Mouse (Mus musculus) ES-E14 (cell line): Measurements from ENCODE around the gene Tmsb4x. TPM values are rescaled to one million over a fixed set of nuclear protein-coding genes. Genes with fewer than 3 reads are reported as not detected.

Source experiments
- DNase-seq: peaks from one replicate; pipeline ENCODE4 v3.0.0-alpha.2; 2013; ENCODE audit warnings: low read depth, low spot score
- H3K27ac ChIP-seq: 2 replicates; pipeline ENCODE4 v1.5.1; 2012; ENCODE audit warnings: low read depth, mild to moderate bottlenecking, low read length, moderate library complexity, mixed read lengths; ENCODE audit not compliant: poor library complexity, insufficient read depth, severe bottlenecking
- H3K36me3 ChIP-seq: 2 replicates; pipeline ENCODE4 v1.6.1; 2012; ENCODE audit warnings: mild to moderate bottlenecking, low read length, moderate library complexity, mixed read lengths; ENCODE audit not compliant: control insufficient read depth, poor library complexity, insufficient read depth, severe bottlenecking
- H3K4me1 ChIP-seq, 2 experiments: fragments of 150-350 bp in 1 of 2; sonication (generic) in 1 of 2; 2 replicates each; pipeline ENCODE4 v1.6.1; 2012; ENCODE audit warnings: low read length in 2 of 2, mild to moderate bottlenecking in 1 of 2, mixed read lengths in 1 of 2; ENCODE audit not compliant: control insufficient read depth in 2 of 2, insufficient read depth in 2 of 2, poor library complexity in 1 of 2
- H3K4me3 ChIP-seq, 2 experiments: fragments of 150-350 bp in 1 of 2; sonication (generic) in 1 of 2; 2 replicates each; pipeline ENCODE4 v1.5.1; 2012; ENCODE audit warnings: low read length in 2 of 2, low read depth in 1 of 2, mild to moderate bottlenecking in 1 of 2, mixed read lengths in 1 of 2; ENCODE audit not compliant: insufficient read depth in 1 of 2, poor library complexity in 1 of 2, severe bottlenecking in 1 of 2
- H3K9ac ChIP-seq: 2 replicates; pipeline ENCODE4 v1.6.1; 2012; ENCODE audit warnings: low read depth, mild to moderate bottlenecking, low read length, mixed read lengths; ENCODE audit not compliant: poor library complexity, insufficient read depth, severe bottlenecking
- H3K9me3 ChIP-seq: fragments of 150-350 bp; sonication (generic); 2 replicates; pipeline ENCODE4 v1.6.1; 2012; ENCODE audit warnings: low read depth, mild to moderate bottlenecking, low read length; ENCODE audit not compliant: control insufficient read depth, insufficient read depth
- CHD2 ChIP-seq: IDR thresholded peaks from 2 replicates; pipeline ENCODE4 v1.6.1; 2014; ENCODE audit warnings: mild to moderate bottlenecking, low read depth, low read length, inconsistent platforms
- HCFC1 ChIP-seq: IDR thresholded peaks from 2 replicates; pipeline ENCODE4 v1.6.1; 2012; ENCODE audit warnings: low read length, inconsistent platforms, borderline replicate concordance; ENCODE audit not compliant: insufficient read depth
- MAFK ChIP-seq: IDR thresholded peaks from 2 replicates; pipeline ENCODE4 v1.6.1; 2014; ENCODE audit warnings: mild to moderate bottlenecking, low read depth, low read length, inconsistent platforms; ENCODE audit not compliant: insufficient read depth
- ZC3H11A ChIP-seq: IDR thresholded peaks from 2 replicates; pipeline ENCODE4 v1.6.1; 2012; ENCODE audit warnings: low read depth, mild to moderate bottlenecking, inconsistent platforms, low read length, borderline replicate concordance
- ZNF384 ChIP-seq: IDR thresholded peaks from 2 replicates; pipeline ENCODE4 v1.6.1; 2012; ENCODE audit warnings: low read depth, low read length, inconsistent platforms
- in situ Hi-C, 2 experiments: fragments of 600-800 bp; cut with MboI; formaldehyde crosslinking; loops; one replicate each; pipeline ENCODE4 v1.15.1; 2025; ENCODE audit warnings: low sequenced_read_pairs in 2 of 2, inconsistent platforms in 1 of 2; ENCODE audit not compliant: unreplicated experiment in 2 of 2
- total RNA-seq: library from RNA; depleted of rRNA; stranded (reverse); fragments of 300-350 nt; gene quantifications from 2 replicates; pipeline ENCODE4 v1.2.3, GENCODE M21; 2012

Gene Tmsb4x
- total RNA-seq, 1 experiment = 1,131 TPM

DNA sequence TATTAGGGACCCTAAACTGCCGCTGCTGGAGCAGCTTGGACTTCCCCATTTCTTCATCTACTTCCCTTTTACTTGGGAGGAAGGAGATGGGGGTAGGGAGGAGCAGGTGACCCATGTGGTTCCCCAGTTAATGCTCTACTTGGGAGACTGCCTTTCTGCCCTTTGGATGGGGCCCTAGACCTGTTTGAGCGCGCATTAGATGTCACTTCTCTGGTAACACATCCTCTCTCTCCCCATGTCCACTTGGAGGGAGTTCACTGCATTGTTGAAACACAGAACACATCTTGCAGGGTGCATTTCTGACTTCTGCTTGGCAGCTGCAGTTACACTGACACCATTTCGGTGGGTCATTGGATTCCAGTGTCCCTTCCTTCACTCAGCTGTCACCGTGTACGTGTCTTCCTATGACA, 1.2 kb upstream of the Tmsb4x start:
- no peak overlapping the region for H3K4me3 ChIP-seq
- in situ Hi-C loops = no loop called here
- H3K4me1 ChIP-seq = peaks cover 0 to 2% of the 10 kb centered on the region in 2 experiments; a peak in 1 of 4 replicates
- peaks cover 4% of the 10 kb centered on the region; the same call in 1 of the 2 replicates for H3K36me3 ChIP-seq
- DNase-seq = no peak
- H3K9me3 ChIP-seq = no peaks in the 10 kb centered on the region
- no peak overlapping the region; the same call in 1 of the 2 replicates for H3K27ac ChIP-seq
- no peak for TF ChIP-seq CHD2
- no peak for TF ChIP-seq ZNF384
- no peak for TF ChIP-seq HCFC1
- TF ChIP-seq MAFK = no peak
- TF ChIP-seq ZC3H11A = no peak
- H3K9ac ChIP-seq = peak overlapping the region; percentile 17; the same call in 1 of the 2 replicates

DNA sequence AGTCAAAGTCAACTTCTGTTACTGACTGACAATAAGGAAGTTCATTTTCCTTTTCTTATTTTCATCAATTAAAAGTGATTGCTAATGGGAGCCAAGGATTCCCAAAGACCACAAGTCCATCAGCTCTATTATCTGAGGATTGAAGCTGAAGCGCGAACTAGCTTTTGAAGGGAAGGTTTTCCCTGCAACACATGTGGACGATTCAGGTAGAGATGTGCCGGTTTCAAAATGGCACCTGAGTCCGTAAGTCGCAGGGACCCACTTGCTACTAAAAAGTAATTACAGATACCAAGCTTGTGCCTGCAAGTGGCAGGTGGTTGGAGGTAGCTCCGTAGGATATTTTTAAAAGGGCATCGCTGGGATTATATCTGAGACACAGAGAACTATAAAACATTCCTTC, 713 bp upstream of the Tmsb4x start:
- H3K36me3 ChIP-seq = peaks cover 4% of the 10 kb centered on the region; the same call in 1 of the 2 replicates
- peak overlapping the region in 1 of 2 experiments; percentile 90; a peak in 1 of 4 replicates for H3K4me3 ChIP-seq
- no peak for TF ChIP-seq HCFC1
- TF ChIP-seq ZNF384 = no peak
- no peak for TF ChIP-seq MAFK
- no peak for TF ChIP-seq CHD2
- no peak for TF ChIP-seq ZC3H11A
- H3K27ac ChIP-seq = peak overlapping the region; percentile 22; the same call in 1 of the 2 replicates
- no peak overlapping the region for H3K9ac ChIP-seq
- no peak for DNase-seq
- peaks cover 0 to 2% of the 10 kb centered on the region in 2 experiments; a peak in 1 of 4 replicates for H3K4me1 ChIP-seq
- in situ Hi-C loops = no loop called here
- H3K9me3 ChIP-seq = no peaks in the 10 kb centered on the region

DNA sequence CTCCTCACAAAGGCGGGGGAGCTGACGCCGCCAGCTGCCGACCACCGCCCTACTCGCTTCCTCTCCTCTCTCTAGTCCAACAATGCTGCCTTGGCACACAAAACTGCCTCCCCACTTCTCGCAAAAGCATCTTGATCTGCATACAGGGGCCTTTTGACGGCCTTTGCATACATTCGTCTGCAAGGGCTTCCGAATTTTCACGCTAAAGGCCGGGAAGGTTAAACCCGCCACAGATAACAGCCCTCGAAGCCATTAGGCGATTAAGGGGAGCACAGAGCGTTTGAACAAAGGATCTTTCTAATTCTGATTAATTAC, 652 bp downstream of the Tmsb4x start:
- peak overlapping the region; percentile 75 for H3K9ac ChIP-seq
- TF ChIP-seq CHD2 (no peak), ZNF384 (no peak), ZC3H11A (no peak), HCFC1 (no peak), MAFK (no peak)
- peak overlapping the region; percentile 73; the same call in 1 of the 2 replicates for H3K27ac ChIP-seq
- in situ Hi-C loops = no loop called here
- H3K36me3 ChIP-seq = peaks cover 4% of the 10 kb centered on the region; the same call in 1 of the 2 replicates
- DNase-seq = no peak
- peaks cover 0 to 2% of the 10 kb centered on the region in 2 experiments; a peak in 1 of 4 replicates for H3K4me1 ChIP-seq
- peak overlapping the region; percentile 77 to 90 for H3K4me3 ChIP-seq
- no peaks in the 10 kb centered on the region for H3K9me3 ChIP-seq

DNA sequence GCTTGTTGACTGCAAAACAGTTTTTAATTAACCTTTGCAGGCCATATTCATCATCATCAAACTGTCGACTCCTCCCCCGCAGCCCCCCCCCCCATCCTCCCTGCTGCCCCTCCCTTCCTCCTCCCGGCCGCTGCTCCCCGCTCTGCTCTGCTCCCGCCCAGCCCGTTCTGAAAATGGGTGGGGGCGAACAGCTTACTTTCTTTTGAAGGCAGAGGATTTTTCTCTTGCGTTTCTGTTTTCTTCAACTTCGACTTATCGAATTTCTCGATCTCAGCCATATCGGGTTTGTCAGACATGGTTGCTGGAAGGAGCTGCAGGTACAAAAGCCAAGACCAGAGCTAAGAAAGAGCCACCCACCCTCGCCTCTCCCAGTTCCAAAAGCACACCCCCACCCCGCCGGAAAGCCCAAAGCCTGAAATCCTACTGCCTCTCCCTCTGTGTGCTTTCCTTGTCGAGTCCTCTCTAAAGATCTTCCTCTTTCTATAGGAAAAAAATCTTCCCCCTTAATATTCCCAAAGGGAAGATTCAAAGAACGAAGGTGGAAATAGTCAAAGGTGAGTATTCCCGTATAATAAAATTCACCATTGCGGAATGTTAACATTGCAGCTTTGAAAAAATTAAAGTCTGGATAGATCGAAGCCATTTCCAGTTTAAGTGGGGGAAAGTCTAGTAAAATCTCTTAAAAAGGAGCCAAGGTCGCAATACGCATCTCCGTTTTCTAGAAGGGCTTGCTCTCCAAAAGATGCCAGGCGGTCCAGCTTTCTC, 1.2 kb downstream of the Tmsb4x start:
- in situ Hi-C loops = no loop called here
- H3K36me3 ChIP-seq = peaks cover 4% of the 10 kb centered on the region; the same call in 1 of the 2 replicates
- H3K9me3 ChIP-seq = no peaks in the 10 kb centered on the region
- TF ChIP-seq CHD2 (no peak), ZNF384 (no peak), MAFK (no peak), HCFC1 (no peak), ZC3H11A (no peak)
- H3K27ac ChIP-seq = peak overlapping the region; percentile 28; the same call in 1 of the 2 replicates
- H3K9ac ChIP-seq = peak overlapping the region; percentile 75
- peak overlapping the region; percentile 77 to 90 for H3K4me3 ChIP-seq
- no peak for DNase-seq
- H3K4me1 ChIP-seq = peaks cover 0 to 2% of the 10 kb centered on the region in 2 experiments; a peak in 1 of 4 replicates
